Mouse (Mus musculus): ENCODE data around the gene Mtor.

GRCm38 (mm10) chr4:148473496-148473895 is 25.1 kb downstream of the Mtor start:
- no peak for TF ChIP-seq CTCF (IDR thresholded peaks at IDR 0.05; ENCODE audit: insufficient read depth, low read depth, low read length)
- TF ChIP-seq POLR2A (IDR thresholded peaks at IDR 0.05; ENCODE audit: insufficient read depth, low read depth, low read length) = no peak

Data from olfactory bulb, adult 2 months (tissue).